Mouse (Mus musculus) monocyte, adult 2 months (primary cell): Measurements from ENCODE around the gene Inpp5b.
"Not testable (repeated sequence)": the region's sequence is repeated elsewhere in the genome, so short reads cannot be mapped to it uniquely, and the experiment has no call there.

Experiments used
- DNase-seq, 2 experiments: peaks; one replicate each; pipeline ENCODE4 v3.0.0; 2022; ENCODE audit warnings: low spot score in 2 of 2, low read depth in 1 of 2

Inpp5b gene

GRCm38 (mm10) chr4:124709961-124710446, 31.6 kb upstream of the Inpp5b start:
- no peak for DNase-seq

- DNase-seq: no peak
These were observed 30.8 kb upstream of the Inpp5b start for GRCm38 (mm10) chr4:124710776-124711291.

GRCm38 (mm10) chr4:124712618-124713017, 29.0 kb upstream of the Inpp5b start:
- DNase-seq: no peak

- DNase-seq: not testable (repeated sequence)
These were observed 27.8 kb upstream of the Inpp5b start for GRCm38 (mm10) chr4:124713850-124714249.

- DNase-seq: peak; percentile 91 to 92
These were observed 26.8 kb upstream of the Inpp5b start, which contains the start of gene Sf3a3 for GRCm38 (mm10) chr4:124714545-124715481. Gene Sf3a3, plus strand, starts transcription at chr4:124714776.

GRCm38 (mm10) chr4:124719101-124719500, 22.5 kb upstream of the Inpp5b start:
- no peak for DNase-seq

GRCm38 (mm10) chr4:124726121-124726520, 15.5 kb upstream of the Inpp5b start:
- no peak for DNase-seq

GRCm38 (mm10) chr4:124736952-124737351, 4.7 kb upstream of the Inpp5b start:
- DNase-seq: no peak

- no peak for DNase-seq
These were observed 4.2 kb upstream of the Inpp5b start for GRCm38 (mm10) chr4:124737486-124737885.

GRCm38 (mm10) chr4:124738013-124738412, 3.6 kb upstream of the Inpp5b start:
- DNase-seq: no peak

GRCm38 (mm10) chr4:124738783-124739182, 2.9 kb upstream of the Inpp5b start:
- no peak for DNase-seq

- no peak for DNase-seq
These were observed 1.2 kb downstream of the Inpp5b start for GRCm38 (mm10) chr4:124742839-124743238.

- no peak for DNase-seq
These were observed 4.9 kb downstream of the Inpp5b start for GRCm38 (mm10) chr4:124746577-124746976.

- DNase-seq: no peak
These were observed 6.2 kb downstream of the Inpp5b start for GRCm38 (mm10) chr4:124747851-124748250.

GRCm38 (mm10) chr4:124751300-124752250, 9.9 kb downstream of the Inpp5b start:
- peak; percentile 92 to 94 for DNase-seq

GRCm38 (mm10) chr4:124752281-124753199, 10.9 kb downstream of the Inpp5b start:
- DNase-seq: no peak

- no peak for DNase-seq
These were observed 13.9 kb downstream of the Inpp5b start for GRCm38 (mm10) chr4:124755526-124755925.

GRCm38 (mm10) chr4:124759305-124759811, 17.7 kb downstream of the Inpp5b start:
- no peak for DNase-seq

- no peak for DNase-seq
These were observed 19.6 kb downstream of the Inpp5b start for GRCm38 (mm10) chr4:124761201-124761600.
